Mouse (Mus musculus): ENCODE measurements around the gene Rcn2. TPM values are rescaled to one million over a fixed set of nuclear protein-coding genes. Genes with fewer than 3 reads are reported as not detected.
"Not testable (repeated sequence)": the region's sequence is repeated elsewhere in the genome, so short reads cannot be mapped to it uniquely, and the experiment has no call there.

The Rcn2 gene
- total and polyA plus RNA-seq, 3 experiments = 16.8 to 56.6 (median 30.8) TPM

DNA sequence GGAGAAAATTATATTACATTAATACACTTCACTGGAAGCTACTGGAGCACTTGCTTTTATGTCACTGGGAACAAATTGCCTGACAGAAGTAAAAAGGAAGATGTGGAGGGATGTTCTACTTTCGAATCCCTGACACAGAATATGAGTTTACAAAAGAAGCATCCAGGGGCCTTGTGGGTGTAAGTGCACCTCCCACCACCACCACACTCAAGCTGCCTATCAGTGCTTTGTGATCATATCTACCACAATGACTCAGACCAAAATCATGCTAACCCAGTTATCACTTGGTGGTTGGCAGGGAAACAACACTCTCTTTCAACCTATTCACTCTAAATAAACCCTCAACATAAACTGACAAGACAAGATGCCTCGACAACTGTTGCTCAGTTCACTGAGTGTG is 37.0 kb upstream of the Rcn2 start:
- H3K4me1 ChIP-seq (ENCODE audit: control insufficient read depth in 1 of 2, insufficient read depth in 2 of 2); H3K79me2 ChIP-seq (replicated peaks; ENCODE audit: control insufficient read depth, extremely low read depth, insufficient read depth, poor library complexity, severe bottlenecking); H3K27me3 ChIP-seq (replicated peaks); in situ Hi-C loops (cut with MboI; ENCODE audit: low pct_ligation_motif_present, low pct_unique_long_range_greater_than_20kb, low sequenced_read_pairs); H3K4me2 ChIP-seq (ENCODE audit: insufficient read depth, low read depth, poor library complexity, severe bottlenecking); H3K27ac ChIP-seq (ENCODE audit: insufficient read depth, low read depth); H3K36me3 ChIP-seq (replicated peaks in 1 of 2; ENCODE audit: control insufficient read depth in 1 of 2, insufficient read depth in 1 of 2, low read length in 1 of 2); dilution Hi-C loops (cut with MboI; ENCODE audit: extremely low pct_ligation_motif_present, extremely low pct_unique_long_range_greater_than_20kb, low sequenced_read_pairs); DNase-seq (ENCODE audit: extremely low read depth); H3K9me3 ChIP-seq (replicated peaks; ENCODE audit: low read length); H3K9ac ChIP-seq (ENCODE audit: insufficient read depth, low read depth); H3K4me3 ChIP-seq (replicated peaks in 1 of 3; ENCODE audit: low read depth in 2 of 3, low read length in 2 of 3, poor library complexity in 1 of 3): not testable (repeated sequence)

- H3K4me1 ChIP-seq (ENCODE audit: control insufficient read depth in 1 of 2, insufficient read depth in 2 of 2) = no peaks in the 10 kb centered on the region
- in situ Hi-C loops (cut with MboI; ENCODE audit: low pct_ligation_motif_present, low pct_unique_long_range_greater_than_20kb, low sequenced_read_pairs) = no loop called here
These were observed 31.2 kb upstream of the Rcn2 start, which contains the start of gene 4930563M21Rik for GRCm38 (mm10) chr9:56010450-56010849. TSS of gene 4930563M21Rik (minus strand) at chr9:56010550.

GRCm38 (mm10) chr9:56024772-56025171 is 16.9 kb upstream of the Rcn2 start:
- in situ Hi-C loops (cut with MboI; ENCODE audit: low pct_ligation_motif_present, low pct_unique_long_range_greater_than_20kb, low sequenced_read_pairs) = no loop called here
- dilution Hi-C loops (cut with MboI; ENCODE audit: extremely low pct_ligation_motif_present, extremely low pct_unique_long_range_greater_than_20kb, low sequenced_read_pairs) = no loop called here
- no peak overlapping the region for H3K27ac ChIP-seq (ENCODE audit: insufficient read depth, low read depth)
- DNase-seq (ENCODE audit: extremely low read depth) = peak; percentile 12
- H3K4me3 ChIP-seq (replicated peaks in 1 of 3; ENCODE audit: low read depth in 2 of 3, low read length in 2 of 3, poor library complexity in 1 of 3) = no peak overlapping the region
- TF ChIP-seq ELF1 (IDR thresholded peaks at IDR 0.05; ENCODE audit: low read depth, low read length) = no peak
- peak; percentile 54 for TF ChIP-seq SMC3 (IDR thresholded peaks at IDR 0.05; ENCODE audit: low read depth, low read length)
- no peak for TF ChIP-seq CHD2 (IDR thresholded peaks at IDR 0.05; ENCODE audit: low read length)
- no peak for TF ChIP-seq HCFC1 (IDR thresholded peaks at IDR 0.05; ENCODE audit: low read depth, low read length)
- TF ChIP-seq JUND (conservative IDR thresholded peaks at IDR 0.05; ENCODE audit: low read depth, low read length) = no peak
- no peak for TF ChIP-seq TCF12 (IDR thresholded peaks at IDR 0.05; ENCODE audit: low read depth, low read length)
- no peak for TF ChIP-seq ZNF384 (IDR thresholded peaks at IDR 0.05; ENCODE audit: low read depth, low read length)
- TF ChIP-seq ZKSCAN1 (IDR thresholded peaks at IDR 0.05; ENCODE audit: borderline replicate concordance, low read depth, low read length) = no peak
- TF ChIP-seq NELFE (IDR thresholded peaks at IDR 0.05; ENCODE audit: low read depth, low read length) = no peak
- TF ChIP-seq USF1 (IDR thresholded peaks at IDR 0.05; ENCODE audit: low read depth, low read length) = no peak
- peak; percentile 37 for TF ChIP-seq RAD21 (IDR thresholded peaks at IDR 0.05; ENCODE audit: low read depth, low read length)
- TF ChIP-seq MAZ (IDR thresholded peaks at IDR 0.05; ENCODE audit: low read depth, low read length) = no peak
- TF ChIP-seq CTCF (conservative IDR thresholded peaks at IDR 0.05 in 1 of 2, IDR thresholded peaks at IDR 0.05 in 1 of 2; ENCODE audit: low read depth in 2 of 2, low read length in 2 of 2) = peak in 1 of 2 experiments; percentile 62; a peak in 2 of 4 replicates
- H3K4me2 ChIP-seq (ENCODE audit: insufficient read depth, low read depth, poor library complexity, severe bottlenecking) = no peak overlapping the region
- no peaks in the 10 kb centered on the region for H3K27me3 ChIP-seq (replicated peaks)
- no peaks in the 10 kb centered on the region for H3K9me3 ChIP-seq (replicated peaks; ENCODE audit: low read length)
- no peaks in the 10 kb centered on the region for H3K4me1 ChIP-seq (ENCODE audit: control insufficient read depth in 1 of 2, insufficient read depth in 2 of 2)
- H3K79me2 ChIP-seq (replicated peaks; ENCODE audit: control insufficient read depth, extremely low read depth, insufficient read depth, poor library complexity, severe bottlenecking) = no peaks in the 10 kb centered on the region
- no peaks in the 10 kb centered on the region for H3K36me3 ChIP-seq (replicated peaks in 1 of 2; ENCODE audit: control insufficient read depth in 1 of 2, insufficient read depth in 1 of 2, low read length in 1 of 2)
- no peak overlapping the region for H3K9ac ChIP-seq (ENCODE audit: insufficient read depth, low read depth)

More at GRCm38 (mm10) chr9:56010450-56010849, 31.2 kb upstream of the Rcn2 start, which contains the start of gene 4930563M21Rik:
- TF ChIP-seq PAX5 (IDR thresholded peaks at IDR 0.05; ENCODE audit: low read length) = no peak
- no peak for TF ChIP-seq BHLHE40 (IDR thresholded peaks at IDR 0.05; ENCODE audit: low read depth, low read length)
- H3K27ac ChIP-seq (ENCODE audit: insufficient read depth, low read depth) = no peak within 1 kb of the TSS
- no peaks in the 10 kb centered on the region for H3K79me2 ChIP-seq (replicated peaks; ENCODE audit: control insufficient read depth, extremely low read depth, insufficient read depth, poor library complexity, severe bottlenecking)
- H3K36me3 ChIP-seq (replicated peaks in 1 of 2; ENCODE audit: control insufficient read depth in 1 of 2, insufficient read depth in 1 of 2, low read length in 1 of 2) = no peaks in the 10 kb centered on the region
- dilution Hi-C loops (cut with MboI; ENCODE audit: extremely low pct_ligation_motif_present, extremely low pct_unique_long_range_greater_than_20kb, low sequenced_read_pairs) = no loop called here
- DNase-seq (ENCODE audit: extremely low read depth) = no peak
- H3K4me2 ChIP-seq (ENCODE audit: insufficient read depth, low read depth, poor library complexity, severe bottlenecking) = no peak within 1 kb of the TSS
- H3K9ac ChIP-seq (ENCODE audit: insufficient read depth, low read depth) = no peak within 1 kb of the TSS
- H3K27me3 ChIP-seq (replicated peaks) = no peaks in the 10 kb centered on the region
- H3K9me3 ChIP-seq (replicated peaks; ENCODE audit: low read length) = no peaks in the 10 kb centered on the region
- H3K4me3 ChIP-seq (replicated peaks in 1 of 3; ENCODE audit: low read depth in 2 of 3, low read length in 2 of 3, poor library complexity in 1 of 3) = no peak within 1 kb of the TSS
